Mouse (Mus musculus) left cerebral cortex, adult 11 months (tissue): ENCODE results near the gene Tbx20.

Experiments used
- DNase-seq: peaks from one replicate; pipeline ENCODE4 v3.0.0; 2022; ENCODE audit warnings: low spot score

Gene Tbx20

GRCm38 (mm10) chr9:24769611-24770010, 4.5 kb downstream of the Tbx20 start:
- DNase-seq: no peak

DNA sequence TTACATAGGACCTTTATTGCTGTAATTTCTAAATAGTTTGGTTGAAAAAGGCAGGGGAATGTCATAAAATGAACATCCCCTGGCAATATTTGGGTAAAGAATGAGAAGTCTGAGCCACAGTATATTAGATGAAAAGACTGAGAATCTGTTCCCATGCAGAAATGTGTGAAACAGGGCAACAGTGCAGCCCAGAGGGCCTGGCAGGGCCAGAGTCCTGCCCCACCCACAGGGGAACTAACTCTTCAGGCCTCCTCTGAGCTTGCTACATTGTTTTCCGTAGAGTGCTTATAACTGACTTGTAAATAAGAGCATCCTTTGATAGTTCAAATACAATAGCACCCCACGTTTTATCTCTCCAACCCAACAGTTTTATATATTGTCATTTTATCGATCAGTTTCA, 7.0 kb downstream of the Tbx20 start:
- DNase-seq: no peak

GRCm38 (mm10) chr9:24765572-24765971, 8.5 kb downstream of the Tbx20 start:
- DNase-seq: no peak

- no peak for DNase-seq
Observed at GRCm38 (mm10) chr9:24760461-24760860, 13.6 kb downstream of the Tbx20 start.

DNA sequence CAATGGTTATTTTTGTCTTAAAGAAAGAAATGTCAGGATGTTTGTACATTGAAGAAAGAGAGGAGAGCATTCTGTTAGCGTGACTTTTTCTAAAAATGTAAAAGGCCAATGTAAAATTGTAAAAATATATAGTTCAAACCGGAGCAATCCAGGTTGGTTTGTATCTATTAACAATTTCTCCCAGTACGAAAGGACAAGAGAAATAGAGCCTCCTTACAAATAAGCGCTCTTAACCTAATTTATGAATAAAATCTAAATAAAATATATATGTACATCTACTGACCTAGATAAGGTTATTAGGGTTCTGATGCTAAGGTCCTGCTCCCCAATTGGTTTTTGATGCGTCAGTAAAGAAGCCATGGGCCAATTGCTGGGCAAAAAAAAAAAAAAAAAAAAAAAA, 29.1 kb downstream of the Tbx20 start:
- no peak for DNase-seq

DNA sequence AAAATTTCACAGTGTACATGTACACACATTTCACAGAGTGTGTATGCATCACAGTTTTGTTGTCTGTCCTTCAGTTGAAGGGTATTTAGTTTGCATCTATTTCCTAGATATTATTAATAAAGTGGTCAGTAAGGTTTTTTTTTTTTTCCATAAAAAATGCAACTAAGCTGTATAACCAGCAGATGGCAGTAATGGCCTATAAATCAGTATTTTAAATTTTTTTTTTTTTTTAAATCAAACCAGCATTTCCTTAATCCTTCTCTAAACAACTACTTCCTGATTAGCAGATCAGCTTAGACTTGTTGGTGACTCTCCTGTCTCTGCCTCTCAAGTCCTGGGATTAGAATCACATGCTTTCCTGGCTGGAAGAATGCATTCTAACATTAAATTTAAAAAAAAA, 72.9 kb downstream of the Tbx20 start:
- no peak for DNase-seq

DNA sequence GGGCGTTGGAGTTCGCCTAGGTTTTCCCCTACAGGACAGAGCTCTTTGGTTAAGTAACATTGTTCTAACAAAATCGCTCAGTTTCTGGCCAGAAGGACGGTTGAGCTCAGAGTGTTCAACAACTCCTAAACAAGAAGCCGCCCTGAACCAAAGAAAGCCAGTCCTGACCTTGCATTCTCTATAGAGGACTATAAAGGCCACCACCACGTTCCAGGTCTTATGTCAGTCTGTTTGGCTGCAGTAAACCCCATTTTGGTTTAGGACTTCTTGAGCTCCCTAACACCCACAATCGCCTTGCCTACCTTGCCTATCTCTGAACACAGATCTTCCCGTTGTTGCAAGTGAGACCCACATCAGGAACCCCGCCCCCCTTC, 77.7 kb downstream of the Tbx20 start:
- DNase-seq: no peak

- no peak for DNase-seq
Observed at GRCm38 (mm10) chr9:24695700-24696404, 78.3 kb downstream of the Tbx20 start, which contains the start of gene Dpy19l2. TSS of gene Dpy19l2 (minus strand) at chr9:24696293.
